Mouse (Mus musculus) heart, postnatal 0 days (tissue): ENCODE measurements around the gene CN725425. TPM values are rescaled to one million over a fixed set of nuclear protein-coding genes. Genes with fewer than 3 reads are reported as not detected.
A peak's percentile ranks its signal among the peaks of the same experiment; 100 is the strongest.

Source experiments
- ATAC-seq: fragments of 200-750 bp; cut with Nextera tagmentation; 2 replicates; pipeline ENCODE4 v1.8.0; 2017; ENCODE audit warnings: low read depth, moderate number of reproducible peaks, moderate library complexity; ENCODE audit not compliant: insufficient read depth
- DNase-seq: peaks from one replicate; pipeline ENCODE4 v3.0.0-alpha.2; 2016; ENCODE audit warnings: low spot score
- H3K27ac ChIP-seq: fragments of 300-500 bp; sonication (generic); 2 replicates; pipeline ENCODE4 v1.5.1; 2014; ENCODE audit warnings: low read depth, mild to moderate bottlenecking
- H3K27me3 ChIP-seq: fragments of 300-500 bp; sonication (generic); 2 replicates; pipeline ENCODE4 v1.6.1; 2014; ENCODE audit warnings: low read length, mixed read lengths; ENCODE audit not compliant: control insufficient read depth, insufficient read depth
- H3K36me3 ChIP-seq: fragments of 300-500 bp; sonication (generic); replicated peaks from 2 replicates; pipeline ENCODE4 v1.6.1; 2014; ENCODE audit warnings: low read length, mixed read lengths; ENCODE audit not compliant: control insufficient read depth, insufficient read depth
- H3K4me1 ChIP-seq: fragments of 300-500 bp; sonication (generic); 2 replicates; pipeline ENCODE4 v1.6.1; 2014; ENCODE audit warnings: antibody characterized with exemption; ENCODE audit not compliant: control insufficient read depth, insufficient read depth
- H3K4me2 ChIP-seq: fragments of 300-500 bp; sonication (generic); 2 replicates; pipeline ENCODE4 v1.6.1; 2014; ENCODE audit warnings: low read depth, mild to moderate bottlenecking, low read length, moderate library complexity
- H3K4me3 ChIP-seq: fragments of 300-500 bp; sonication (generic); 2 replicates; pipeline ENCODE4 v1.5.1; 2014; ENCODE audit warnings: low read depth, low read length
- H3K9ac ChIP-seq: fragments of 300-500 bp; sonication (generic); replicated peaks from 2 replicates; pipeline ENCODE4 v1.6.1; 2014; ENCODE audit warnings: low read depth, low read length, mixed read lengths
- H3K9me3 ChIP-seq: fragments of 300-500 bp; sonication (generic); replicated peaks from 2 replicates; pipeline ENCODE4 v1.6.1; 2016; ENCODE audit warnings: low read length; ENCODE audit not compliant: control insufficient read depth
- CTCF ChIP-seq: IDR thresholded peaks from 2 replicates; pipeline ENCODE4 v1.5.1; 2016; ENCODE audit warnings: antibody characterized with exemption, control low read depth, low read depth
- EP300 ChIP-seq: IDR thresholded peaks from 2 replicates; pipeline ENCODE4 v1.6.1; 2016; ENCODE audit warnings: antibody characterized with exemption, low read depth
- WGBS: fragments of 180-500 bp; shearing (Covaris S2); extraction: QIAGEN DNeasy Blood & Tissue Kit; methylation state at CpG from one replicate; pipeline ENCODE4 v1.1.7; 2014; 5-methylcytosine and 5-hydroxymethylcytosine counted together
- polyA plus RNA-seq: library from polyadenylated mRNA; unstranded; fragments of >200 nt; fragmentation: Nextera tagmentation; extraction: Ambion mirVana; gene quantifications from 2 replicates; pipeline ENCODE4 v1.2.1, GENCODE M21; 2015
- total RNA-seq: library from RNA; depleted of rRNA; stranded (reverse); fragments of >200 nt; gene quantifications from 2 replicates; pipeline ENCODE4 v1.2.3, GENCODE M21; 2014; ENCODE audit warnings: low replicate concordance

Gene CN725425
- total and polyA plus RNA-seq, 2 experiments from 2014 or later, result not detected

DNA sequence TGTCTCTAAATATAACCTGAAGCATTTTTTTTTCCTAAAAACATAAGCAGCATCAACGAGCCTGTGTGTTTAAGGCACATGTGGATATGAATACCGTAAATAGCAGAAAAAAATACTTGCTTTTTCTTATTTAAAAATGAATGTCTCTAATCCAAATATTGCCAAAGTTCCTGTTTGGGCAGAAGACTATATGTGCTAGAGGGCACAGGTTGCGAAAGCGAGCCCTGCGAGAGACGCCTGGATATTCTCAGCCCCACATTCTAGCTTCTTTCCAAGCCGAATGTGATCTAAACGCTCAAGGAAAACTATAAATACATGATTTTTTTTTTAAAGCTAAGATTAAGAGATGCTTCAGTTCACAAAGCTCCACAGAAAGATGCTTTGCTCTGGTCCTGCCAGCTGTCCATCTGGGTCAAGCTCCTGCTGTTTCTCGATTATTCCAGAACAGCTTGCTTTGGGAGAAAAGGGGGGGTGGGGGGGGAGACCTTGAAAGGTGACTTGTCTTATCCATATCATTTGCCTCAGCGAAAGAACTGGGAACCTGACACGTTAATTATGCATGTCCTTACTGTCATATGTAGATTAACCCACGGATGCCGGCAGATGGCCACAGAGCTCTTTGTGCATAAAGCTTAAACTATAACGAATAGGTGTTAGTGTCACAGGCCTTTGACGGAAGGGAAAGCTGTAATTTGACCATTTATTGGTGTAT lies 19.2 kb upstream of the CN725425 start:
- H3K4me2 ChIP-seq, result no peak overlapping the region
- no peaks in the 10 kb centered on the region for H3K27me3 ChIP-seq
- ATAC-seq (no peak), DNase-seq (no peak)
- no peaks in the 10 kb centered on the region for H3K4me1 ChIP-seq
- no peaks in the 10 kb centered on the region for H3K9me3 ChIP-seq
- no peak overlapping the region for H3K27ac ChIP-seq
- no peak for TF ChIP-seq EP300
- TF ChIP-seq CTCF, result no peak
- 67% methylated on average over 15 of the region's 15 CpGs for WGBS
- H3K9ac ChIP-seq, result no peak overlapping the region
- no peaks in the 10 kb centered on the region for H3K36me3 ChIP-seq
- no peak overlapping the region for H3K4me3 ChIP-seq

DNA sequence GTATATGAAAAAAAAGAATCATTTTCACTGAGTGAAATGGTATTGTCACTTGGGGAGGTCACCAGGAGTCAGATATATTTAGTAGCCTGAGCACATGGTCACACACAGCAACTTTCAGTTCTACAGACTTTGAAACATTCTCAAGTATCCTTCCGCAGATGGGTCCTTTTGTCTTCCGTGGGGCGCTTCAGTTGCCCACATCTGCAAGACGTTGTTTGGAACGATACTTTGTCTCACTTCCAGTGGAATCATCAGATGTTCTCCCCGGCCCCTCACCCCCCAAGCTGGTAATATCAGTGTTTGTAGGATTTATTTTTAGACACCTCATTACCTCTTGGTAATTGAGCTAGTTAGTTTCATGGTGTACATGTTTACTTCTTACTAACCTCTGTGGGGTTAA lies 12.9 kb upstream of the CN725425 start:
- Histone ChIP-seq H3K36me3 (no peaks in the 10 kb centered on the region), H3K9ac (no peak overlapping the region), H3K27me3 (no peaks in the 10 kb centered on the region), H3K4me2 (peak overlapping the region; percentile 34; the same call in 1 of the 2 replicates), H3K9me3 (no peaks in the 10 kb centered on the region), H3K4me3 (peak overlapping the region; percentile 8; the same call in 1 of the 2 replicates), H3K4me1 (peaks cover 2% of the 10 kb centered on the region; the same call in 1 of the 2 replicates), H3K27ac (no peak overlapping the region)
- no peak for TF ChIP-seq CTCF
- WGBS, result 61% methylated on average over 6 of the region's 6 CpGs
- no peak for ATAC-seq
- DNase-seq, result peak; percentile 11

DNA sequence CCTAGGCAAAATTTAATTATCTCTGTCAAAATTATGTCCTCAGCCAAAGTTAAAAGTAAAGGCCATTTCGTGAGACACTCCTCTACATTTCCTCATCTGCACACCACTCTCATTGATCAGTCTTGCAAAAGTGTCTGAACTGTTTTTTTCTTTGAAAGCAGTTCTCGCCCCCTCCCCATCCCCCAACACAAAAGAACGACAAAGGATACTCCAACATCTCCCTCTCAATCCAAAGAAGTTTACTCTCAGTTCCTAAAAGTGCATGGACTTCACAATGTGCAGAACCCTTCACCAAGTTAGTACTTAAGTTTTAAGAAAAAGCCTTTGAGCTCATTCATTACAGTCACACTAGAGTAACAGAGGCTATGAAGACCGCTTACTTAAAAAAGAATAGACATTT lies 9.3 kb upstream of the CN725425 start:
- no peaks in the 10 kb centered on the region for H3K9me3 ChIP-seq
- DNase-seq (no peak), ATAC-seq (no peak)
- TF ChIP-seq CTCF (no peak), EP300 (no peak)
- no peaks in the 10 kb centered on the region for H3K36me3 ChIP-seq
- H3K9ac ChIP-seq, result no peak overlapping the region
- H3K4me1 ChIP-seq, result peaks cover 4% of the 10 kb centered on the region; the same call in 1 of the 2 replicates
- WGBS, result 66% methylated on average over 4 of the region's 4 CpGs
- H3K4me2 ChIP-seq, result peak overlapping the region; percentile 69; the same call in 1 of the 2 replicates
- no peaks in the 10 kb centered on the region for H3K27me3 ChIP-seq
- no peak overlapping the region for H3K27ac ChIP-seq
- H3K4me3 ChIP-seq, result no peak overlapping the region

DNA sequence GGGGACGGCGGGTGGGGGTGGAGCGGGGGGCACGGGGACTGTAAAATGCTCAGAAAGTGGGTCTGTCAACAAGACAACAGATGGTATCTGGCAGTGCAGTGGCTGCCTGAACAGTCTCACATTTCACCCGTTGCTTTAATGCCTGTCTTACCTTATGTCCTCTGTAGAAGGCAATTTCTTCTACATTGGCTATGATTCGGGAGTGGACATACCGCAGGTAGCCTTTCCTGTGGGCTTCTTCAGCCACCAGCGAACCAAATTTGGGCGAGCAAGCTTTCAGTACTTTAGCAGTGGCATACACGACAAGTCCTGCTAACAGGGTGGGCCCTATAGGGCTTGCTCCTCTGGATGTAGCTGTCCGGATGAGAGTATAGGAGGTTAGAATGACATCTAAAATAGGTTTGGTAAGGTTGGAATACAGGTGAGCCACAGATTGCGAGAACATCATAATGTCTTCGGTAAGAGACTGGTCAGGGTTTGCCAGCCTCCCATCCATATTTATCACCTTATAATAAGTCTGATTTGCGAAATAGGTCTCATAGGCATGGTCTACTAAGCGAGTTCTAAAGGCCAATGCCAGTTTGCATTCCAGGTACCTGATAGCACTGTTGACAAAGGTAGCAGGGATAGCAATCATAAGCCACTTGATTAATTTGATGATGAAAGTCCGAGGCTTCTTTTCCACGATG lies 8.6 kb upstream of the CN725425 start:
- ATAC-seq, result no peak
- WGBS, result 62% methylated on average over 17 of the region's 17 CpGs

DNA sequence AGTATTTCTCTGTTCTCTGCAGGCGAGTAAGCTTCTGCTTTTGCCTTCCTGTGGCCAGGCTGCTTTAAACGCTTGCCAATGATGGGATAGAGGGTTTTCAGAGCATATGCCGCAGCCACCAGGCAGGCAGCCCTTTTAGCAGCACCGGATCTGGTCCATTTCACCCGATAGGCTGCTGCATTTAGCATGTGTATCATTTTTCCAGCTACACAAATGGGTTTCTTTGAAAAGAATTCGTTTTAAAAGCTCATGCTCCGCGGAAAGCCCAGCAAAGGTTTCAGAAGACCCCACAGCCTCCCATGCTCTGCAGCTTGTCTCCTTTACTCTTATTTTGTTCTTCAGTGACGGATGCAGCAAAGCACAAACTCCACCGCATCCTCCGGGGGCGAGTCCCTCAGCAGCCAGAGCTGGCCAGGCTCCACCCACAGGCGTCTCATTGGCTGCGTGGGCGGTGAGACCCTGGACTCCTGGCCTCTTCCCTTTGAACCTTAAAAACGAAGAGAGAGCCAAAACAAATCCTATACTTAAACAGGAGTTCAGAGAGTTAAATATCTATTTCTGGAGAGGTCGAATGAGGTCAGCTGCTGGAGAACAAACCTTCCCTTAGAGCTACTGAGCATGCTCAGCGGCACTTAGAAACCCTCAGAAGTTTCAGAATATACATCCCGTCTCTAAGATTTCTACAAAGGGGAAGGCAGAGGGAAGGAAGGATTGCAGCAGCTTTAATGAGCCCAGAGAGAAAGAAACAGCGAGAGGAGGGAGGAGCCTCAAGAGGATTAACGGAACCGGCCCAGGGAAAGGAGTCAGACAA lies 7.7 kb upstream of the CN725425 start, which contains the start of gene Abcd2:
Gene Abcd2, minus strand, starts transcription at position 388 of the 811 bp plus-strand sequence.
- Histone ChIP-seq H3K9ac (peak within 1 kb of the TSS; percentile 51), H3K9me3 (no peaks in the 10 kb centered on the region), H3K4me3 (peak within 1 kb of the TSS; percentile 54), H3K36me3 (no peaks in the 10 kb centered on the region), H3K27me3 (no peaks in the 10 kb centered on the region), H3K4me2 (peak within 1 kb of the TSS; percentile 69), H3K27ac (peak within 1 kb of the TSS; percentile 65), H3K4me1 (peaks cover 4% of the 10 kb centered on the region; the same call in 1 of the 2 replicates)
- DNase-seq (peak; percentile 63), ATAC-seq (peak; percentile 87)
- TF ChIP-seq EP300 (no peak), CTCF (no peak)
- under 1% methylated on average over 22 of the region's 22 CpGs for WGBS

More for the DNA sequence above, 8.6 kb upstream of the CN725425 start:
- Histone ChIP-seq H3K27ac (no peak overlapping the region), H3K4me3 (peak overlapping the region; percentile 54), H3K9ac (no peak overlapping the region), H3K4me2 (peak overlapping the region; percentile 69), H3K27me3 (no peaks in the 10 kb centered on the region), H3K4me1 (peaks cover 4% of the 10 kb centered on the region; the same call in 1 of the 2 replicates), H3K9me3 (no peaks in the 10 kb centered on the region), H3K36me3 (no peaks in the 10 kb centered on the region)
- TF ChIP-seq EP300 (no peak), CTCF (no peak)
- DNase-seq, result no peak
